Mouse (Mus musculus): ENCODE data around the gene Olfr924.
"Not testable (repeated sequence)": the region's sequence is repeated elsewhere in the genome, so short reads cannot be mapped to it uniquely, and the experiment has no call there.

Gene Olfr924

GRCm38 (mm10) chr9:38844149-38844548 is at the start of gene Olfr924:
Gene Olfr924, plus strand, starts transcription at chr9:38844449.
- DNase-seq, result no peak

DNA sequence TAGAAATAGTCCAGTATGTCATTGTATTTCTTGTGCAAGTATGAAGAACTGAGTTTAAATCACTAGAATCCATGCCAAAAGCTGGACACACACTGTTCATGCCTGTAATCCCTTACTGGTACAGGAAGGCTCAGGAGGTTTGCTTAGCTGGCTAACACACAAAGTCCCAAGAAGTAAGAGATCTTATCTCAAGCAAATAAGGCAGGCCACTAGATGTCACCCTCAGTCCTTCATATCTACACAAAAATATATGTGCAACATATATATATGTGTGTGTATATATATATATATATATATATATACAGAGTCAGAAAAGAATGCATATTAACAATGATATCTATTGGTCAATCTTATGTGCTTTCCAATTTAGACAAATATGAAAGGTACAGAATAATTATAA is 38.6 kb upstream of the Olfr924 start:
- DNase-seq, result no peak

GRCm38 (mm10) chr9:38814314-38814713 is 29.9 kb upstream of the Olfr924 start, which contains the start of gene Olfr922:
Gene Olfr922, plus strand, starts transcription at chr9:38814614.
- no peak for DNase-seq

- DNase-seq, result no peak
Observed at GRCm38 (mm10) chr9:38815458-38815986, 28.7 kb upstream of the Olfr924 start.

DNA sequence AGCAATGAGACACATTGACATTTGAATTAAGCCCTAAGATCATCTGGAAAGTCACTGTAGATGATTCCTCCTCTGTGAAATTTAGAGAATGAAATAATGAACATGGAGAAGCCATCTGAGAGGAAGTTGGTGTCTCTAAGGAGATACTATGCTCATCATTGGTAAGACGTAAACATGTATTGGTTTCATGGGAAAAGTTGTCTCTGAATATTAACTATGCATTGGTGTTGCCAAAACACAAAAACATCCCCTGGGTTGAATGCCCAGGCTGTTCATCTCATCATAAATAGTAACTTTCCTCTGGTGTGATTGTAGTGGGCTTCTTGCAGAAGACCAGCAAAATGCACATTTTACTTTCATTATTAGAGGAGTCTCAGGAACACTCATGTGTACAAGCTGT is 18.0 kb upstream of the Olfr924 start, which contains the start of gene Olfr923:
TSS of gene Olfr923 (plus strand) at position 301 of the 400 bp plus-strand sequence.
- DNase-seq, result no peak

DNA sequence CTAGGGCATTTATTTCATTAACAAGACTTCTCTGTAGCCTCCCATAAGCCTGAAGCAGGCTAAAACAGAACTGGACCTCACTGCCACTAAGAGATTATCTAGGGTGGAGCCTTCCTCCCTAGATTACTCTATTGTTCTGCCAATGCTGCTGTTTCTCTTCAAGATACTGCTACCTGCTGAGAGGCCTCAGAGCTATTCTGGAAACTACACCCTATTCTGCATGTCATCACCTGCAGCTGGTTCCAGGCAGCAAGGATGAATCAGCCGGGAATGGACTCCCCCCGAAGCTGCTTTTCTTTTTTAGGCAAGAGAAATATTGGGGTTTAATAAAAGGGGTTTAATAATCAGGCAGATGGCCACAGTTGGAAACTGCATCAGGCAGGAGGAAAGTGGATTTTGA is 11.2 kb upstream of the Olfr924 start:
- DNase-seq, result no peak

- DNase-seq, result no peak
Observed at GRCm38 (mm10) chr9:38854760-38855159, 10.5 kb downstream of the Olfr924 start, which contains the start of gene Olfr26. Gene Olfr26, plus strand, starts transcription at chr9:38855060.

DNA sequence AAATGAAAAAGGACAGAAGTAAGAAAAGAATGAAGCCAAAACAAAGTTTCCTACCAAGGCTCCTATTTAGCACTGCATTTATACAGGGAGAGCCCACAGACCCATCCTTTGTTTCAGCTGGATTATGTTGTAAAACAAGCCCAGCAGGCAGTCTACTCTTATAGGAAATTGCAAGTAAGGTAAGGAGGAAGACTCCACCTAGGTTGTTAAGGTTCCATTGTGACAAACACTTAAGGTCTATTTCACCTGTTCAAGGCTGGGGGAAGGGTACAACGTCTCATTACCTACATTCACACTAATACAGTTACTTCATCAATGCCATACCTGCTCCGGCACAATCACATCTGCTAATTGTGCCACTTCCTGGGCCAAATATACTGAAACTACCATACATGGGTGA is 30.6 kb downstream of the Olfr924 start:
- not testable (repeated sequence) for DNase-seq

DNA sequence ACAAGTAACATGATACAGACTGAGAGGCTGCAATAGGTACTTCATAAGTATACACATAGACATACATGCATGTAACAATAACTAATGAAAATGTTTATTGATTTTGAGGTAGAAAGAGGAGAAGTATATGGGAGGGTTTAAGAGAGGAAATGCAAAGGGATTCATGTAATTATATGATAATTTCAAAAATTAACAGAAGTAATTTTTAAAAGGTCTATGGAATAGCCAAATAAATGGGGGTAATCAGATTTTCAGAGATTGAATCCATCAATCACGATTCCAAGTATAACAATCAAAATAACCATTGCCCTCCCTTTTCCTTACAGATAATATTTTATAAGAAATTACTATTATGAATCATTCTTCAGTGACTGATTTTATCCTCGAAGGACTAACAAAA is 32.6 kb downstream of the Olfr924 start, which contains the start of gene Olfr926:
TSS of gene Olfr926 (plus strand) at position 301 of the 400 bp plus-strand sequence.
- DNase-seq, result no peak

All from kidney, adult 8-10 months (tissue).